Mouse (Mus musculus) heart, embryonic 16.5 days (tissue): ENCODE measurements around the gene Gprc6a. TPM values are rescaled to one million over a fixed set of nuclear protein-coding genes. Genes with fewer than 3 reads are reported as not detected.

ENCODE experiments used
- ATAC-seq: fragments of 200-750 bp; cut with Nextera tagmentation; replicated peaks from 2 replicates; pipeline ENCODE4 v1.8.0; 2017; ENCODE audit warnings: moderate number of reproducible peaks; ENCODE audit not compliant: insufficient read depth, low FRiP score; ENCODE audit errors: extremely low read depth
- H3K27ac ChIP-seq: fragments of 300-500 bp; sonication (generic); 2 replicates; pipeline ENCODE4 v1.5.1; 2014; ENCODE audit warnings: mild to moderate bottlenecking, low read length, control low read depth, moderate library complexity
- H3K27me3 ChIP-seq: fragments of 300-500 bp; sonication (generic); 2 replicates; pipeline ENCODE4 v1.6.1; 2014; ENCODE audit warnings: low read length, mixed read lengths; ENCODE audit not compliant: control insufficient read depth, insufficient read depth
- H3K36me3 ChIP-seq: fragments of 300-500 bp; sonication (generic); 2 replicates; pipeline ENCODE4 v1.6.1; 2014; ENCODE audit not compliant: control insufficient read depth, insufficient read depth
- H3K4me1 ChIP-seq: fragments of 300-500 bp; sonication (generic); 2 replicates; pipeline ENCODE4 v1.6.1; 2014; ENCODE audit warnings: low read length, mixed read lengths; ENCODE audit not compliant: control insufficient read depth, insufficient read depth
- H3K4me2 ChIP-seq: fragments of 300-500 bp; sonication (generic); 2 replicates; pipeline ENCODE4 v1.6.1; 2014; ENCODE audit warnings: low read depth, mild to moderate bottlenecking, control low read depth, low read length
- H3K4me3 ChIP-seq: fragments of 300-500 bp; sonication (generic); 2 replicates; pipeline ENCODE4 v1.5.1; 2014; ENCODE audit warnings: mild to moderate bottlenecking, control low read depth, low read length
- H3K9ac ChIP-seq: fragments of 300-500 bp; sonication (generic); 2 replicates; pipeline ENCODE4 v1.6.1; 2014; ENCODE audit warnings: low read length, control low read depth
- H3K9me3 ChIP-seq: fragments of 300-500 bp; sonication (generic); replicated peaks from 2 replicates; pipeline ENCODE4 v1.6.1; 2016; ENCODE audit warnings: low read length; ENCODE audit not compliant: control insufficient read depth
- WGBS: fragments of 180-500 bp; shearing (Covaris S2); extraction: QIAGEN DNeasy Blood & Tissue Kit; methylation state at CpG from one replicate; pipeline ENCODE4 v1.1.7; 2014; 5-methylcytosine and 5-hydroxymethylcytosine counted together
- polyA plus RNA-seq: library from polyadenylated mRNA; unstranded; fragments of >200 nt; fragmentation: Nextera tagmentation; extraction: Ambion mirVana; gene quantifications from 2 replicates; pipeline ENCODE4 v1.2.1, GENCODE M21; 2015

Gene Gprc6a
- polyA plus RNA-seq, 1 experiment from 2014 or later, result 0.08 TPM

DNA sequence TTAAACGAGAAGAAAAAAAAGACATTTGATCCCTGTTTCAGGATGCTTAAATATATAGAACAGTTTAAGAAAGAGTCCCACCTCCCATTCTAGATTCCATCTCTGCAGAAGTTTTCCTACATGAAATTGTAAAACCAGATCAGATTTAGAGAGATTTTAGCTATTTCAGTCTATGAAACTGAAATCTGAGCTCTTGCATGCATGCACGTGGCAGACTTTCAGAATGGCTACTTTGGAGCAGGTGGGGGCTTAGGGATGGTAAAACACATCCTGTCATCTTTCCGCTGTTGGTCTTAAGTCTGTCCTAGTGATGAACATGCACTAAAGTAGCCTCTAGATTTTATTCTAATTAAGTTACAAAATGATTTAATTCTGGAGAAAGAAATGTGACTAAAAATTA, 10.1 kb downstream of the Gprc6a start:
- Histone ChIP-seq H3K9ac (no peak overlapping the region), H3K4me1 (no peaks in the 10 kb centered on the region), H3K4me3 (no peak overlapping the region), H3K36me3 (no peaks in the 10 kb centered on the region), H3K4me2 (no peak overlapping the region), H3K27me3 (no peaks in the 10 kb centered on the region), H3K9me3 (no peaks in the 10 kb centered on the region), H3K27ac (no peak overlapping the region)
- WGBS, result 84% methylated on average over 3 of the region's 3 CpGs
- no peak for ATAC-seq

GRCm38 (mm10) chr10:51620126-51620525, 11.1 kb downstream of the Gprc6a start:
- H3K4me3 ChIP-seq, result no peak overlapping the region
- no peak overlapping the region for H3K9ac ChIP-seq
- no peak overlapping the region for H3K27ac ChIP-seq
- no peaks in the 10 kb centered on the region for H3K9me3 ChIP-seq
- ATAC-seq, result no peak
- no peaks in the 10 kb centered on the region for H3K4me1 ChIP-seq
- H3K36me3 ChIP-seq, result no peaks in the 10 kb centered on the region
- H3K4me2 ChIP-seq, result no peak overlapping the region
- WGBS, result 66% methylated on average over 7 of the region's 7 CpGs
- H3K27me3 ChIP-seq, result no peaks in the 10 kb centered on the region

DNA sequence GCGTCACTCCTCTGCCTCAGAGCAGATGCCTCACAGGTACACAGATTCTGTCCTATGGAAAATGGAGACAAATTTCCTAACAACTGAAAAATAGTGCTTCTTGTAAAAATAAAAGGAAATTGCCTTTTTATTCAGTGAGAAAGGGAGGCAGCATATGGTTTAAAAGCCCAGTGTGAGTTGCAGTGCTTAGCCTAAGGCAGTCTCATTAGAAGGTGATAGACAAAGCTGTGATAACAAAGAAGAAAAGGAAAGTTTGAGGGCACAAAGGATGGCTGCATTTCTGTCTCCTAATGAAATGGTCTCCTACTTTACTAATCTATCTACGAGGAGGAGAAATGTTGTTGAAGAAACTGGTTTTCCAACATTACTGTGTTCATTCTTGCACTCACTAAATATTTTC, 12.7 kb downstream of the Gprc6a start:
- ATAC-seq, result no peak
- no peaks in the 10 kb centered on the region for H3K27me3 ChIP-seq
- 68% methylated on average over 2 of the region's 2 CpGs for WGBS
- no peak overlapping the region for H3K27ac ChIP-seq
- H3K9ac ChIP-seq, result no peak overlapping the region
- peaks cover under 1% of the 10 kb centered on the region; the same call in 1 of the 2 replicates for H3K4me1 ChIP-seq
- H3K4me2 ChIP-seq, result no peak overlapping the region
- H3K9me3 ChIP-seq, result no peaks in the 10 kb centered on the region
- no peak overlapping the region for H3K4me3 ChIP-seq
- H3K36me3 ChIP-seq, result no peaks in the 10 kb centered on the region

DNA sequence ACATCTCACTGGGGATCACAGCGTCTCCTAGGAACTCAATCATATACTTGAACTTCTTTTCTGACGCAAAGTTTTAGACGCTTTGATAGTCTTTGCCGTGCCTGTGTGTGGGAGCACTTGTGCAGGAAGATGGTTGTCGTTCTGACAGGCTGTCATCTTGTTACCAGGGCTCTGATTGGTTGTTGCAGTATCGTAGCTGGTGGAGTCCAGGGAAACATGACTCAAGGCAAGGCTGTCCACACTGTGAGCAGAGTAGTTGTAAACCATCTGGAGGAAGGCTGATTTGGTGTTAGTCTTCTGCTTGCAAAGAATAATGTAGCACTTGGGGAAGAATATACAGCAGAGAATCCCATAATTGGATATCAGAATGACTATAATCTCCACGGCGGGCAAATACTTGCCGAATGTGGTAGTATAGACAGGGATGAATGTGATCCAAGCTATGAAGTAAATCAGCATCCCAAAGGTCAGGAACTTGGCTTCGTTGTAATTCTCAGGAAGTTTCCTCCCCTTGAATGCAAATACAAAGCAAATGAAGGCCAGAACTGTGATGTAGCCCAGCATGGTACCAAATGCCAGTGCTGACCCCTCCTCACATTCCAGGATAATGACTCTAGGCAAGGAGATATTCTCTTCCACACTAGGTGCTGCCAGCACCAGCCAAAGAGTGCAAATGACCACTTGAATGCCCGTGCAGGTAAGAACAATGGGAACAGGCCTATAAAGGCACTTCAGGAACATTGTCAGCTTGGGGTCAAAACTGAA, 16.3 kb downstream of the Gprc6a start:
- Histone ChIP-seq H3K27ac (no peak overlapping the region), H3K4me2 (no peak overlapping the region), H3K4me1 (peaks cover 4% of the 10 kb centered on the region; the same call in 1 of the 2 replicates), H3K9ac (no peak overlapping the region), H3K4me3 (no peak overlapping the region), H3K9me3 (no peaks in the 10 kb centered on the region), H3K27me3 (no peaks in the 10 kb centered on the region), H3K36me3 (no peaks in the 10 kb centered on the region)
- WGBS, result 66% methylated on average over 11 of the region's 11 CpGs
- ATAC-seq, result no peak

DNA sequence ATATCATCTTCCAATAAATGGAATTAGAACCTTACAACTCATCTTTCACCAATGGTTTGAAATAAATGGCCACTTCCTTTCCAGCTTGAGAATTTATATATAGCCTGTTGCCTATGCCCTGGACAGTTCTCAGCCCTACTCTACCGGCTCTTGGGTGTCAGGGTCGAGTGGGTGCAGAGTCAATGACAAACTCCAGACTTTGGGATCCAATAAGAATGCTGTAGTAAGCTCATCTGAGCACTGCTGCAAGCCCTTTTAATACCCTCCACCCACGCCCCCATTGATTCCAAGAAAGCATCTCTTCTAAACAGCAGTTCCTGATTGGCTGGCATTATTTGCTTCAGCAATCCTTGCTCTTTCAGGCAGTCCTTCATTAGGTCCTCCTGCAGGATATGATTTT, 17.8 kb downstream of the Gprc6a start:
- Histone ChIP-seq H3K4me1 (peaks cover 4% of the 10 kb centered on the region; the same call in 1 of the 2 replicates), H3K9ac (no peak overlapping the region), H3K4me3 (no peak overlapping the region), H3K27ac (no peak overlapping the region), H3K9me3 (no peaks in the 10 kb centered on the region), H3K36me3 (no peaks in the 10 kb centered on the region), H3K4me2 (no peak overlapping the region), H3K27me3 (no peaks in the 10 kb centered on the region)
- ATAC-seq, result no peak
- WGBS, result 47% methylated on average over 3 of the region's 3 CpGs

DNA sequence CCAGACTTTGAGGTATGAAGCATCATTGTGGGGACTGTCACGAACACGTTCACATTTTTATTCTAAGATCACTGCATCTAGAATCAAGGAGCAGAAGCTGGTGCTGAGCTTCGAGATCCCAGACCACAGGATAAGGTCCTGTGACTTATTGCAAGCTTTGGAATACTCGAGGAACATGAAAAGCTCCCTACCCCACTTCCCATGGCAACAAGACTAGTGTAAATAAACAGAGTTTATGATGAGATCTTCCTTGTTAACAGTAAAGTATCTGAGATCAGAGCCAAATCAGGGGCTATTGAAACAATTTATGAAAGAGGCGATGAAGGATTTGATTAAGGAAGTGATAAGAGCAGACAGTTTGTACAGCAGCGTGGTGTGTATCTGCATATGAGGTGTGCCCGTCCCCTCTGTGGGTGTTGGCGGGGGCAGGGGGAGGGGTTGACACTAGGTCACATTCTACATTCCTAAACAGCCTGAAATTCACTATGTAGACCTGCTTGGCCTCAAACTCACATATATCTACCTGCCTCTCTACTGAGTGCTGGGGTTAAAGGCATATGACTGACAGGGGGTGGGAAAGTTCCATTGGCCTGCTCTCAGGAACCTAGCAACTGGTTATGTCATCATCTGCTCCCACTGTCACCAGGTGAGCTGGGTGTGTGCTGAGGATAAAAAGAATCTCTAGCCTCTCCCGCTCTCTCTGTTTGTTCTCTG, 19.1 kb downstream of the Gprc6a start:
- Histone ChIP-seq H3K27me3 (no peaks in the 10 kb centered on the region), H3K36me3 (no peaks in the 10 kb centered on the region), H3K4me3 (no peak overlapping the region), H3K9me3 (no peaks in the 10 kb centered on the region), H3K27ac (no peak overlapping the region), H3K4me1 (peaks cover 4% of the 10 kb centered on the region; the same call in 1 of the 2 replicates), H3K4me2 (no peak overlapping the region), H3K9ac (no peak overlapping the region)
- WGBS, result 69% methylated on average over 9 of the region's 9 CpGs
- no peak for ATAC-seq

- no peaks in the 10 kb centered on the region for H3K36me3 ChIP-seq
- no peak overlapping the region for H3K4me2 ChIP-seq
- no peak overlapping the region for H3K4me3 ChIP-seq
- WGBS, result 66% methylated on average over 4 of the region's 4 CpGs
- H3K4me1 ChIP-seq, result peaks cover 4% of the 10 kb centered on the region; the same call in 1 of the 2 replicates
- no peaks in the 10 kb centered on the region for H3K27me3 ChIP-seq
- H3K9ac ChIP-seq, result no peak overlapping the region
- no peaks in the 10 kb centered on the region for H3K9me3 ChIP-seq
- ATAC-seq, result no peak
- no peak overlapping the region for H3K27ac ChIP-seq
These were observed 21.4 kb downstream of the Gprc6a start for GRCm38 (mm10) chr10:51609741-51610425.

GRCm38 (mm10) chr10:51596928-51597635, 34.2 kb downstream of the Gprc6a start:
- 74% methylated on average over 9 of the region's 9 CpGs for WGBS
- Histone ChIP-seq H3K27me3 (no peaks in the 10 kb centered on the region), H3K4me1 (no peaks in the 10 kb centered on the region), H3K36me3 (no peaks in the 10 kb centered on the region), H3K9ac (no peak overlapping the region), H3K9me3 (peaks cover 3% of the 10 kb centered on the region; the same call in 1 of the 2 replicates), H3K4me3 (no peak overlapping the region), H3K27ac (no peak overlapping the region), H3K4me2 (no peak overlapping the region)
- no peak for ATAC-seq
